Mouse (Mus musculus) c-Kit-positive CD71-positive TER-119-negative erythroid progenitor cells, embryonic 14.5 days (primary cell): Measurements from ENCODE around the gene Dna2.

Source experiments
- DNase-seq: peaks from one replicate; pipeline ENCODE4 v3.0.0-alpha.2; 2013; ENCODE audit warnings: low read depth

Gene Dna2

GRCm38 (mm10) chr10:62980039-62980954 is 33.5 kb downstream of the Dna2 start, which contains the start of gene Rufy2:
Rufy2 (plus strand) TSS chr10:62980223.
- peak; percentile 51 for DNase-seq

DNA sequence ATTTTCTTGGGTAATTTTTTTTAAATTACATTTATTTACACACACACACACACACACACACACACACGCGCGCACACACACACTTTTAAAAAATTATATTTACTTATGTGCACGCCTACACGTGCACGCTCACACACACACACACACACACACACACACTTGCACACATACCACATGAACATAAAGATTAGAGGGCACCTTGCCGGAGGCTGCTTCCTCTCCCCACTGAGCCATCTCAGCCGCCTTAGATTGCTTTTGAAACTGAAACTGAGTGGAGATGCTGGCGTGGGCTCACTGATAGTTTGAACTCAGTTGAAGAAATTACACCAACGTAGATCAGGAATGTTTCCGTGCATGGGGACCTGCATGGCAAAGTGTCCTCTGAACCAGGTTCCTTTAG is 37.2 kb downstream of the Dna2 start:
- no peak for DNase-seq

- DNase-seq = no peak
Observed at GRCm38 (mm10) chr10:62984495-62984894, 37.7 kb downstream of the Dna2 start.

GRCm38 (mm10) chr10:62987341-62987740 is 40.5 kb downstream of the Dna2 start:
- DNase-seq = peak; percentile 51

- no peak for DNase-seq
Observed at GRCm38 (mm10) chr10:62990636-62991035, 43.8 kb downstream of the Dna2 start.

- DNase-seq = no peak
Observed at GRCm38 (mm10) chr10:62993991-62994390, 47.2 kb downstream of the Dna2 start.

GRCm38 (mm10) chr10:63000584-63000983 is 53.8 kb downstream of the Dna2 start:
- DNase-seq = no peak

GRCm38 (mm10) chr10:63003252-63003651 is 56.4 kb downstream of the Dna2 start:
- no peak for DNase-seq

DNA sequence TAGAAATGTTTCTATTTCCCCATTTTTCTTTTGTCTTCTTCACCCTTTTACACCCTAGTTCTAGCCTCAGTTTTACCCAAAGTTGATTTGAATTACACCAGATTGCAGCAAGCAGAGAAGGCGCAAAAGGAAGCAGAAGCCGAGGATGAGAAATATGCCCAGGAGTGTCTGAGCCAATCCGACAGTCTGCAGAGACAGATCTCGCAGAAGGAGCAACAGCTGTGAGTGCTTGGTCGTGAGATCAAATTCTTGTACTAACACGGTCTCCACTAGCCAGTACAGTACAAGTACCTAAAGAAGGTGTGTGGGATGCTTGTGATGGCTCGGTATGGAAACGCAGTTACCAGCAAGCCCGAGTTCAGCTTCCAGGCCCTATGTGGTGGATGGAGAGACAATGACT is 57.7 kb downstream of the Dna2 start:
- DNase-seq = no peak

- DNase-seq = no peak
Observed at GRCm38 (mm10) chr10:63008193-63008592, 61.4 kb downstream of the Dna2 start.

GRCm38 (mm10) chr10:63010268-63010667 is 63.4 kb downstream of the Dna2 start:
- DNase-seq = no peak

DNA sequence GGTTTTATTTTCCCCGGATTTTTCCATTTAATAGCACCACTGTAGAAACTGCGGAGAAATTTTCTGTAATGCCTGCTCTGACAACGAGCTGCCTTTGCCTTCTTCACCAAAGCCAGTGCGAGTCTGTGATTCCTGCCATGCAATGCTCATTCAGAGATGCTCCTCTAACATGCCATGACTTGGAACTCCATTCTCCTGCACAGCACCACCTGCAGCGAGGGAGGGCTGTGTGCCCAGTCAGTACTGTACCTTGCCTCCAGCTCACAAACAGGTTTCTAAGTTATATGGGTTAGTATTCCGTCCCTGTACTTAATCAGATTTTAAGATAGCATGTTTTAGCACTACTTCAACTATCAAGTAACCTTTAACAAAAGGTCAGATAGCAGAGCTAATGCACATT is 64.7 kb downstream of the Dna2 start:
- DNase-seq = no peak

DNA sequence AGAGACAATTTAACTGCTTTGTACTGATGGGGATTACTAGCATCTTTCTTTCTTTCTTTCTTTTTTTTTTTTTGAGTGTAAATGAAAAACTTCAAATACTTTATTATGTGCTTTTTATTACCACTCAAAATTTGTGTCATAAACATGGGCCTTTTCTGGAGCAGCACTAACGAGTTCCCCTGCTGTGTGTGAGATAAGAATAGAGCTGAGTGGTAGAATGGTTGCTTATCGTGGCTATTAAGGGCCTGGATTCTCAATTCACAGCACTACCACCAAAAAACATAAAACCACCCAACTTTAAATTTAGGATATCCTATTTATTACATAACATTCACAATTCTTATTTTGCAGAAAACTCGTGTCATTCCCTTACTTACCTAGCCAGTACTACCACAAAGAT is 66.7 kb downstream of the Dna2 start:
- no peak for DNase-seq

GRCm38 (mm10) chr10:63014168-63014567 is 67.3 kb downstream of the Dna2 start:
- no peak for DNase-seq

DNA sequence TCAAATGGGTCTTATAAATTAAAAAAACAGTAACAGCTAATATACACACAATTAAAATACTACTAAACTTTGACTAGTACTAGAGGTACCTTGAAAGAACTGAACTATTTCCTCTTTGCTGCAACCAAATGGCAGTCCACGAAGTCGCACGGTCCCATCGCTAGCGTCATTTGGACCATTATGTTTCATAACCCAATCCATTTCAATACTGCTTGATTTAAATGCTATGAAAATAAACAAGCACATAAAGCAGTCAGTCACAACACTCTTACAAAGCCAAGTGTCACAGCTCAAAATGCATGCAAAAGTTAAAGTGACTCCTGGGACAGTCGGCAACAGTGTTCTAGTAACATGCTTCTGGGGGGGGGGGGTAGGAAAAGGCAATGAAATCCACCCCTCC is 72.5 kb downstream of the Dna2 start:
- no peak for DNase-seq

DNA sequence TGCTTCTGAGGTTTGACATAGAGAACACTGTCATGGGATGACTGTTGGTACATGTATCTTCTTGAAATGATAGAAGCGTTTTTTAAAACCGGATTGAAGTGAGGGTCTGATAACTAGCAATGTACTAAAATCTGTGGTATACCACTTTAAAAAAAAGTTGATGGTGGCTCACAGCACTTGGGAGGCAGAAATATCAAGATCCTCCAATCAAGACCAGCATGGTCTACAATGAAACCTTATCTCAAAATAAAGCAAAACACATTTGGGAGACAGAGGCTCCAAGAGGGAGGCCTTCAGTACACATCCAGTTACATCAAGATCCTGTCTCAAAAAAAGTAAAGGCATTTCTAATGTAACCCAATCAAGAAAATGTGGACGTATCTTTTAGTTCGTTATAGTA is 74.9 kb downstream of the Dna2 start:
- DNase-seq = no peak

GRCm38 (mm10) chr10:63022541-63023120 is 75.8 kb downstream of the Dna2 start:
- DNase-seq = no peak

- no peak for DNase-seq
Observed at GRCm38 (mm10) chr10:63023121-63023748, 76.4 kb downstream of the Dna2 start.
